Mouse (Mus musculus) myocyte (in vitro differentiated cells): ENCODE measurements around the gene Ints14.

Experiments
- CEBPB ChIP-seq: IDR thresholded peaks from 2 replicates; pipeline ENCODE4 v1.6.1; 2011; ENCODE audit warnings: mild to moderate bottlenecking, moderate library complexity; ENCODE audit not compliant: poor library complexity, insufficient read depth, severe bottlenecking
- E2F4 ChIP-seq: IDR thresholded peaks from one replicate; pipeline ENCODE4 v1.6.1; 2011; ENCODE audit warnings: mild to moderate bottlenecking, control low read depth, moderate library complexity; ENCODE audit not compliant: insufficient read depth
- MAX ChIP-seq: IDR thresholded peaks from one replicate; pipeline ENCODE4 v1.6.1; 2011; ENCODE audit warnings: low read depth, mild to moderate bottlenecking, control low read depth
- MYOD1 ChIP-seq, 3 experiments: IDR thresholded peaks; one replicate each; pipeline ENCODE4 v1.6.1; 2011; ENCODE audit warnings: control low read depth in 2 of 3, low read depth in 2 of 3, mild to moderate bottlenecking in 2 of 3, moderate library complexity in 1 of 3; ENCODE audit not compliant: insufficient read length in 2 of 3, control insufficient read depth in 1 of 3
- POLR2A ChIP-seq: IDR thresholded peaks from one replicate; pipeline ENCODE4 v1.6.1; 2011; ENCODE audit warnings: low read depth, mild to moderate bottlenecking, control low read depth, moderate library complexity; ENCODE audit not compliant: insufficient read length
- POLR2AphosphoS2 ChIP-seq: IDR thresholded peaks from one replicate; pipeline ENCODE4 v1.6.1; 2011; ENCODE audit warnings: low read depth, control low read depth; ENCODE audit not compliant: insufficient read length
- TCF12 ChIP-seq: IDR thresholded peaks from one replicate; pipeline ENCODE4 v1.6.1; 2011; ENCODE audit warnings: mild to moderate bottlenecking, control low read depth; ENCODE audit not compliant: poor library complexity, insufficient read depth, severe bottlenecking
- TCF3 ChIP-seq: IDR thresholded peaks from one replicate; pipeline ENCODE4 v1.6.1; 2011; ENCODE audit warnings: low read depth, control low read depth; ENCODE audit not compliant: insufficient read length
- USF1 ChIP-seq: IDR thresholded peaks from one replicate; pipeline ENCODE4 v1.6.1; 2011; ENCODE audit warnings: low read depth, mild to moderate bottlenecking, control low read depth, moderate library complexity

DNA sequence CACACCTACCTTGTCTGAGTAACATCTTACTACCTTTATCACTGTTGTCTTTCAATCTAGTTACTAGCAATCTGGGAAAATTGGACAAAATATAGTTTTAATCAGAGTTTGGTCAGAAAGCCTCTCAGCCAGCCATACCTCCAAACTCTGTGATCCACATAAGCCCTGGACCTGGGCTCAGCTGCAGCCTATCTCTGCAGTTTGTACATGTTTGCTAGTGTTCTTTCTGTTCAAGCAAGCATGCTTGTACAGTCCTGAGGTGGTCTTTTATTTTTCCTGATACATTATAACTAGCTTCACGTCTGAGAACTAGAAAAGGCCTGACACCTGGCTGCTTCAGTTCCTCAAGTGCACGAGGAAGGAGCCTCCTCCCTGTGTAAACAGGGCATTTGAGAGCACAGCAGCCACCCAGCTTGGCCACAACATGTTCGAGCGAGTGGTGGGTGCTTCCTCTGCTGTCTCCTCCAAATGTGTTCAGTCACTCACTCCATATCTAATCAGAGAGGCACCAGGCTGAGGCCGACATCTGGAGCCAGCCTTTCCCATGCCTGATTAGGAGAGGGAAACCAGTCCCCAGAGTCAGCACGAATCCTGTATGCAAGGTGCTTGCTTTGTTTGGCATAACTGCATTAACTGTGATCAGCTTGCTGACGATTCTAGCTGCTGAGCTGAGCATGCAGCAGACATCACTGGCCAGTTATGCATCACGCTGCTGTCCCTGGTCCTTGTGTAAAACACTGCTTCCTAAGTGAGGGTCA, 24.5 kb downstream of the Ints14 start:
- TF ChIP-seq POLR2A = no peak
- TF ChIP-seq MAX = no peak
- TF ChIP-seq USF1 = no peak
- no peak for TF ChIP-seq E2F4
- TF ChIP-seq POLR2AphosphoS2 = no peak
- TF ChIP-seq TCF12 = no peak
- no peak for TF ChIP-seq CEBPB
- no peak for TF ChIP-seq MYOD1 (IDR thresholded peaks at IDR 0.05; ENCODE audit: control insufficient read depth in 1 of 3, insufficient read length in 2 of 3, low read depth in 2 of 3)
- no peak for TF ChIP-seq TCF3
